Comparison of ENCODE assay signal across 27 mouse cellular contexts in genomic region chr17:84497026-84497425, GRCm38 (mm10). TPM values are rescaled to one million over a fixed set of nuclear protein-coding genes. Genes with fewer than 3 reads are reported as not detected.
A peak's percentile ranks its signal among the peaks of the same experiment; 100 is the strongest.
DNase-seq lines count a peak whose midpoint lies in the region; ATAC-seq and TF ChIP-seq lines count a peak whose summit lies in the region.
"Had no signal": no experiment of that assay in that cellular context is flagged by ENCODE, and none has a peak within 500 bp of the region (broad histone marks: within the 10 kb centered on the region; RNA-seq: fewer than 3 reads in every experiment).

No protein-coding gene starts in this region.

- no peaks in the 10 kb centered on the region for H3K36me3 ChIP-seq in kidney, embryonic 14.5 days (ENCODE audit: control insufficient read depth, insufficient read depth, low read length)
- H3K36me3 ChIP-seq in kidney, embryonic 16.5 days (ENCODE audit: insufficient read depth, low read length) = no peaks in the 10 kb centered on the region
- no peaks in the 10 kb centered on the region for H3K36me3 ChIP-seq in midbrain, postnatal 0 days (ENCODE audit: insufficient read depth, low read length)
- H3K36me3 ChIP-seq: embryonic facial prominence, embryonic 13.5 days; embryonic facial prominence, embryonic 15.5 days; forebrain, embryonic 10.5 days; forebrain, embryonic 12.5 days; G1E had no signal

- no peak for DNase-seq in kidney, postnatal 4 days
- no peak for DNase-seq in kidney, adult 8-10 months
- peak; percentile 78 for DNase-seq in R1 (ENCODE audit: low read depth, low spot score)
- DNase-seq in cerebellum, adult 9-11 months = no peak
- no peak for DNase-seq in midbrain, postnatal 0 days (ENCODE audit: low spot score)
- DNase-seq: adrenal gland, adult 8-10 months; adrenal gland, postnatal 14 days; adrenal gland, postnatal 36 days; cerebellum, adult 11-12 months; cerebellum, adult 2 months; cerebellum, adult 9-10 months; cerebellum, postnatal 14 days; cerebellum, postnatal 36 days; embryo, embryonic 11 days had no signal

- no peak for ATAC-seq in kidney, embryonic 14.5 days (ENCODE audit: low FRiP score, low TSS enrichment)
- no peak for ATAC-seq in kidney, embryonic 16.5 days (ENCODE audit: low FRiP score, low TSS enrichment)
- ATAC-seq in midbrain, postnatal 0 days (ENCODE audit: low FRiP score) = no peak
- ATAC-seq: activated CD4-positive, CD25-positive, alpha-beta regulatory T cell, adult 4 months; forebrain, embryonic 14.5 days; forebrain, embryonic 16.5 days; Patski had no signal

- WGBS in kidney, embryonic 14.5 days = 90% methylated on average over 5 of the region's 5 CpGs
- 83% methylated on average over 5 of the region's 5 CpGs for WGBS in kidney, embryonic 16.5 days
- 85% methylated on average over 5 of the region's 5 CpGs for WGBS in midbrain, postnatal 0 days

- H3K4me1 ChIP-seq in kidney, embryonic 14.5 days (ENCODE audit: control insufficient read depth, insufficient read depth, low read length) = 0 out of 2 replicates have a peak, but pooled peaks cover 5% of the 10 kb centered on the region
- 0 out of 2 replicates have a peak, but pooled peaks cover 10% of the 10 kb centered on the region for H3K4me1 ChIP-seq in kidney, embryonic 16.5 days (ENCODE audit: insufficient read depth, low read length)
- no peaks in the 10 kb centered on the region for H3K4me1 ChIP-seq in midbrain, postnatal 0 days (ENCODE audit: insufficient read depth, low read length)
- H3K4me1 ChIP-seq: embryonic facial prominence, embryonic 15.5 days had no signal

- H3K27me3 ChIP-seq in kidney, embryonic 14.5 days (ENCODE audit: control insufficient read depth, insufficient read depth, low read length) = no peaks in the 10 kb centered on the region
- no peaks in the 10 kb centered on the region for H3K27me3 ChIP-seq in kidney, embryonic 16.5 days (ENCODE audit: insufficient read depth, low read length)
- H3K27me3 ChIP-seq in midbrain, postnatal 0 days (ENCODE audit: insufficient read depth, low read length) = no peaks in the 10 kb centered on the region
- H3K27me3 ChIP-seq: embryonic facial prominence, embryonic 13.5 days; embryonic facial prominence, embryonic 15.5 days; forebrain, embryonic 12.5 days; Patski had no signal

- no peak for TF ChIP-seq CTCF in midbrain, postnatal 0 days (IDR thresholded peaks at IDR 0.05)

- no peaks in the 10 kb centered on the region for H3K9me3 ChIP-seq in kidney, embryonic 14.5 days (ENCODE audit: control insufficient read depth, low read length)
- H3K9me3 ChIP-seq in kidney, embryonic 16.5 days (ENCODE audit: low read length) = no peaks in the 10 kb centered on the region
- no peaks in the 10 kb centered on the region for H3K9me3 ChIP-seq in midbrain, postnatal 0 days (ENCODE audit: low read length)
- H3K9me3 ChIP-seq: embryonic facial prominence, embryonic 13.5 days; embryonic facial prominence, embryonic 15.5 days; forebrain, embryonic 10.5 days; forebrain, embryonic 12.5 days; G1E had no signal

- no peak overlapping the region for H3K4me2 ChIP-seq in kidney, embryonic 14.5 days (replicated peaks; ENCODE audit: low read depth, low read length)
- no peak overlapping the region for H3K4me2 ChIP-seq in kidney, embryonic 16.5 days (replicated peaks; ENCODE audit: low read depth, low read length)
- H3K4me2 ChIP-seq in midbrain, postnatal 0 days (ENCODE audit: low read depth, low read length, poor library complexity, severe bottlenecking) = no peak overlapping the region
- H3K4me2 ChIP-seq: embryonic facial prominence, embryonic 13.5 days; embryonic facial prominence, embryonic 15.5 days; forebrain, embryonic 12.5 days had no signal

- H3K9ac ChIP-seq in kidney, embryonic 14.5 days (ENCODE audit: low read depth, low read length) = no peak overlapping the region
- no peak overlapping the region for H3K9ac ChIP-seq in kidney, embryonic 16.5 days (replicated peaks; ENCODE audit: low read length)
- H3K9ac ChIP-seq in midbrain, postnatal 0 days (replicated peaks; ENCODE audit: low read length, poor library complexity, severe bottlenecking) = no peak overlapping the region
- H3K9ac ChIP-seq: embryonic facial prominence, embryonic 13.5 days; embryonic facial prominence, embryonic 15.5 days; forebrain, embryonic 12.5 days had no signal

- H3K4me3 ChIP-seq in kidney, embryonic 14.5 days (ENCODE audit: low read length) = no peak overlapping the region
- no peak overlapping the region for H3K4me3 ChIP-seq in kidney, embryonic 16.5 days (ENCODE audit: low read length)
- H3K4me3 ChIP-seq in midbrain, postnatal 0 days (ENCODE audit: low read depth, low read length) = no peak overlapping the region
- H3K4me3 ChIP-seq: embryonic facial prominence, embryonic 13.5 days; embryonic facial prominence, embryonic 15.5 days; erythroblast, embryonic 14.5 days; forebrain, embryonic 10.5 days; forebrain, embryonic 12.5 days had no signal

- 0 out of 2 replicates have a peak overlapping the region, but pooled peaks have one; percentile 11 for H3K27ac ChIP-seq in kidney, embryonic 14.5 days (ENCODE audit: low read depth, low read length)
- 0 out of 2 replicates have a peak overlapping the region, but pooled peaks have one; percentile 9 for H3K27ac ChIP-seq in kidney, embryonic 16.5 days (ENCODE audit: low read length)
- no peak overlapping the region for H3K27ac ChIP-seq in midbrain, postnatal 0 days (ENCODE audit: low read depth, low read length)
- H3K27ac ChIP-seq: embryonic facial prominence, embryonic 13.5 days; embryonic facial prominence, embryonic 15.5 days; forebrain, embryonic 10.5 days; forebrain, embryonic 12.5 days had no signal

RNA-seq across cellular contexts. Expression of gene Plekhh2, which starts 14.7 kb away (rescaled TPM):
- polyA plus RNA-seq in kidney, embryonic 14.5 days (2014; fragmentation: Nextera tagmentation; extraction: Ambion mirVana) = 10.3 and 13.9 TPM in 2 replicates
- 10.5 and 12.2 TPM in 2 replicates for polyA plus RNA-seq in kidney, embryonic 16.5 days (2015; fragmentation: Nextera tagmentation; extraction: Ambion mirVana)
- total RNA-seq in midbrain, postnatal 0 days (2014; rRNA removed) = 3.1 and 4.3 TPM in 2 replicates
- polyA plus RNA-seq in midbrain, postnatal 0 days (2015; fragmentation: Nextera tagmentation; extraction: Ambion mirVana) = 1.2 and 1.6 TPM in 2 replicates
- total RNA-seq: common myeloid progenitor, adult 5-6 weeks had no signal
- polyA plus RNA-seq: erythroblast, embryonic 14.5 days had no signal

RNA-seq across cellular contexts. Expression of gene Thada, which starts 31.0 kb away (rescaled TPM):
- polyA plus RNA-seq in kidney, embryonic 14.5 days (2014; fragmentation: Nextera tagmentation; extraction: Ambion mirVana) = 8.5 and 15.8 TPM in 2 replicates
- polyA plus RNA-seq in kidney, embryonic 16.5 days (2015; fragmentation: Nextera tagmentation; extraction: Ambion mirVana) = 9.2 and 10.6 TPM in 2 replicates
- total RNA-seq in midbrain, postnatal 0 days (2014; rRNA removed) = 12.2 and 24.1 TPM in 2 replicates
- 2.8 and 4.3 TPM in 2 replicates for polyA plus RNA-seq in midbrain, postnatal 0 days (2015; fragmentation: Nextera tagmentation; extraction: Ambion mirVana)
